Mouse (Mus musculus): ENCODE measurements around the gene Usp38. TPM values are rescaled to one million over a fixed set of nuclear protein-coding genes. Genes with fewer than 3 reads are reported as not detected.

Usp38 gene
- polyA plus RNA-seq, 2 experiments from 2014 or later, result 25.6 to 27.6 TPM

- ATAC-seq, result no peak
Observed at GRCm38 (mm10) chr8:80961070-80961609, 53.6 kb downstream of the Usp38 start.

- ATAC-seq, result no peak
Observed at GRCm38 (mm10) chr8:80959588-80960268, 55.0 kb downstream of the Usp38 start.

- ATAC-seq, result no peak
Observed at GRCm38 (mm10) chr8:80957776-80958175, 57.0 kb downstream of the Usp38 start.

DNA sequence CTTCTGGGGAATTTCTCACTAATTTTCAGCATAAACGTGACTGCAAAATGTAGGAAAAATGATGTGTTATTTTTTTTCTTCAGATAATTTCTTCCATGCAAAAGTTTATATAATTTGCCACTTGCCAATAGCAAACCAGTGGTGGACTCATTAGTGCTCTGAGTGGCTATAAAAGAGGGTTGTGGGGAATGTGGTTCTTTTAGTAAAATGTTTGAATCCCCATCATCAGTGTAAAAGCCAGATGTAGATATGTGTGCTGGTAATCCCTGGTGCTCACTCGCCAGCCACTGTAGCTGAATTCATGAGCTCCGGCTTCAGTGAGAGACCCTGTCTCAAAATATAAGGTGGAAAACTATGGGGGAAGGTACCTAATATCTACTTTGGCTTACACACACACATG, 61.8 kb downstream of the Usp38 start:
- no peak for ATAC-seq

DNA sequence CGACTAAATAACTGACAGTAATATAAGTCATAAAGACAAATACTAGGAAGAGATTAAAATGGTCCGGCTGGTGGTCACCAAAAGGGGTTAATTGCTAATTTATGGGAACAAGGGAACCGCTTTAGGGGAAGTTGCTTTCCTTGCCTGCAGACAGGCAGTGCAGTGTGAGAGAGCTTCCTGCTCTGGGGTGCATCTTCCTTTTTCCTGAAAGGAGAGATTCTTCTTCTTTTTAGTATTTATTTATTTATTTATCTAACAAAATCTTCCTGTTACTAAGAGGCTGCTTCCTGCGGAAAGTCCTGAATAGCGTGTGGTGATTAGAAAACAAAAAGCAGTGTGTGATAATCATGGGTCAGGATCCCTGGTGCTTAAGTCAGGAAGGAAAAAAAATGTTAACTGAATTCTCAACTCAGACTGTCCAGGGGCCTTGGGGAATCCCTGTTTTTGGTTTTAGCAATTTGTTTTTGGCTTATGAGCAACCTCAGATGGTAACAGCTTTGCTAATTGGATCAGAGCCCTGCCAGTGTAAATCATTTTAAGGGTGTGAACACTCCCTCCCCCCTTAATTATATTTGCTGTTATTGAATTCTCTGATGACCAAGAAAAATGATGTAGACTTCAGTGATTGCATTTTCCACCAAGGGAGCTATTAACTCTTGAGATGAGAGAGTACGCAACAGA, 62.4 kb downstream of the Usp38 start:
- ATAC-seq, result no peak

GRCm38 (mm10) chr8:80948405-80949183, 66.1 kb downstream of the Usp38 start:
- peak; percentile 61 for ATAC-seq

GRCm38 (mm10) chr8:80943742-80944141, 71.0 kb downstream of the Usp38 start:
- ATAC-seq, result no peak

DNA sequence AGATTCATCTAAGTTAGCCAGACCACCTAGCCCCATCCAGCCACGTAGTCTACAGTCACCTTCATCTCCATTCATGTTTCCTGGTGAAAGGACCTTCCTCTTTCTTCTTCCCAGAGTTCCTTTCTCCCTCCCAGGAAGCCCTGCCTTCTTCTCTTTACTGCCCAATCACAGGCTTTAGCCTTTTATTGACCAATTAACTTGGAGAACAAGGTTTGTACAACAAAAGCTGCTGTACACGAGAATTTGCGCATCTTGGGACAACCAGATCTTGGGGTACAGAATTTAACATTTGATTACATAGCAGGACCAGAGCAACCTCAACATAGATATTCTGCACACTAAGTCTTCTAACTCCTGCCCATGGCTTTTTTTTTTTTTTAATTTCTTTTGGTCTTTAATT, 73.1 kb downstream of the Usp38 start:
- no peak for ATAC-seq

DNA sequence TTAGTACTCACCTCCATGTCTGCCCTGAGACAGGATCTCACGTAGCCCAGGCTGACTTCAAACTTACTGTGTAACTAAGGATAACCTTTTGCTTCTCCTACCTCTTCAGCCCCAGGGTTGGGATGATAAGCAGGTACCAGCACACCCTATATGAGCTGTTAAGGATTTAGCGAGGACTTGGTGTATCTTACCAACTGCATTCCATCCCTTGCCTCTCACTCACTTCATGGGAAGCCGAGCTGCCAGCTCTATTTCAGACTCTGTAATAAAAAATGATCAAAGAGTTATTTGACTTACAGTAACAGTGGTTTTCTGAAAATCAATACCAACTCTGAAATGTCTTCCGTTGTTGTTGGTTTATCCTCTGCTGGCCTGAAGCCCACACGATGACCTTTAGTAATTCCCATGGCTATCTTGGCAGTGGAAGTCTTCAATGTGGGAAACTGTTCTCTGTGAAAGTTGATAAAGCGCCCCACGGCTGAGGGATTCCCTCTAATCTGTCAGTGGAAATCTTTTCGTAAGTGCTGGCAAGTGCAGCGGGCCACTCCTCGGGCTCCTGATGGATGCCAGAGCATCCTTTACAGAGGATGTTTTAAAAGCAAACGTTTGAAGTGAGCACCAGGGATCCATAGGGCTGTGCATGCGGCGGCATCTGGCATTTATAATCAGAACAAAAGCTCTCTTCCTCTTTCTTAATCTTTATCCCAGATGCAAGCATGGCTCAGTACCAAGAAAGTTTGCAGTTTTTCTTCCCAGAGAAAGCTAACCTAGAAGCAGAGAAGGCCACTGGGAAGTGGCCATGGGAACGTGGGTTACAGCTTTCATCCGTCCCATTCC, 76.7 kb downstream of the Usp38 start:
- ATAC-seq, result no peak

Other genes with a start within 250 kb of the Usp38 start
- under 1 TPM in 1 of 2 experiments, not detected in 1; 0.15 TPM for gene Gab1, start 134.4 kb downstream of the Usp38 start, polyA plus RNA-seq (2017; shearing (Covaris generic))

Measured in activated CD4-positive, CD25-positive, alpha-beta regulatory T cell, adult 4 months (primary cell).